Mouse (Mus musculus) hindbrain, postnatal 0 days (tissue): ENCODE results near the gene Oas1d. TPM values are rescaled to one million over a fixed set of nuclear protein-coding genes. Genes with fewer than 3 reads are reported as not detected.
"Not testable (repeated sequence)": the region's sequence is repeated elsewhere in the genome, so short reads cannot be mapped to it uniquely, and the experiment has no call there.

Experiments
- ATAC-seq: fragments of 200-750 bp; cut with Nextera tagmentation; 2 replicates; pipeline ENCODE4 v1.8.0; 2017; ENCODE audit warnings: mild to moderate bottlenecking, moderate TSS enrichment, moderate library complexity
- DNase-seq: peaks from one replicate; pipeline ENCODE4 v3.0.0-alpha.2; 2015; ENCODE audit warnings: low spot score
- H3K27ac ChIP-seq: fragments of 300-500 bp; sonication (generic); 2 replicates; pipeline ENCODE4 v1.5.1; 2014; ENCODE audit warnings: mild to moderate bottlenecking
- H3K27me3 ChIP-seq: fragments of 300-500 bp; sonication (generic); 2 replicates; pipeline ENCODE4 v1.6.1; 2014; ENCODE audit warnings: low read length, mixed read lengths; ENCODE audit not compliant: insufficient read depth
- H3K36me3 ChIP-seq: fragments of 300-500 bp; sonication (generic); 2 replicates; pipeline ENCODE4 v1.6.1; 2014; ENCODE audit warnings: low read length, mixed read lengths; ENCODE audit not compliant: insufficient read depth
- H3K4me1 ChIP-seq: fragments of 300-500 bp; sonication (generic); 2 replicates; pipeline ENCODE4 v1.6.1; 2014; ENCODE audit warnings: antibody characterized with exemption, low read length, mixed read lengths; ENCODE audit not compliant: insufficient read depth
- H3K4me2 ChIP-seq: fragments of 300-500 bp; sonication (generic); 2 replicates; pipeline ENCODE4 v1.6.1; 2014; ENCODE audit warnings: low read depth, mild to moderate bottlenecking, low read length, moderate library complexity, mixed read lengths
- H3K4me3 ChIP-seq: fragments of 300-500 bp; sonication (generic); 2 replicates; pipeline ENCODE4 v1.5.1; 2014; ENCODE audit warnings: low read length
- H3K9ac ChIP-seq: fragments of 300-500 bp; sonication (generic); replicated peaks from 2 replicates; pipeline ENCODE4 v1.6.1; 2014; ENCODE audit warnings: mild to moderate bottlenecking, low read length, moderate library complexity, mixed read lengths
- H3K9me3 ChIP-seq: fragments of 300-500 bp; sonication (generic); 2 replicates; pipeline ENCODE4 v1.6.1; 2016; ENCODE audit warnings: low read length, mixed read lengths
- CTCF ChIP-seq: IDR thresholded peaks from 2 replicates; pipeline ENCODE4 v1.5.1; 2016; ENCODE audit warnings: antibody characterized with exemption, control low read depth, low read depth
- WGBS: fragments of 180-500 bp; shearing (Covaris S2); extraction: QIAGEN DNeasy Blood & Tissue Kit; methylation state at CpG from one replicate; pipeline ENCODE4 v1.1.7; 2014; 5-methylcytosine and 5-hydroxymethylcytosine counted together
- polyA plus RNA-seq: library from polyadenylated mRNA; unstranded; fragments of >200 nt; fragmentation: Nextera tagmentation; extraction: Ambion mirVana; gene quantifications from 2 replicates; pipeline ENCODE4 v1.2.1, GENCODE M21; 2015
- total RNA-seq: library from RNA; depleted of rRNA; stranded (reverse); fragments of >200 nt; gene quantifications from 2 replicates; pipeline ENCODE4 v1.2.3, GENCODE M21; 2014

The Oas1d gene
- total and polyA plus RNA-seq, 2 experiments from 2014 or later = 0.16 to 0.29 TPM

- Histone ChIP-seq H3K4me3 (no peak overlapping the region), H3K9ac (no peak overlapping the region), H3K4me1 (no peaks in the 10 kb centered on the region), H3K27ac (no peak overlapping the region), H3K36me3 (no peaks in the 10 kb centered on the region), H3K4me2 (no peak overlapping the region), H3K9me3 (no peaks in the 10 kb centered on the region), H3K27me3 (no peaks in the 10 kb centered on the region)
- ATAC-seq (no peak), DNase-seq (no peak)
- TF ChIP-seq CTCF = no peak
- WGBS = 72% methylated on average over 11 of the region's 11 CpGs
Observed at GRCm38 (mm10) chr5:120895231-120895900, 19.0 kb upstream of the Oas1d start.

- Histone ChIP-seq H3K9ac (no peak overlapping the region), H3K4me1 (no peaks in the 10 kb centered on the region), H3K36me3 (no peaks in the 10 kb centered on the region), H3K27ac (no peak overlapping the region), H3K27me3 (no peaks in the 10 kb centered on the region), H3K9me3 (no peaks in the 10 kb centered on the region), H3K4me2 (no peak overlapping the region), H3K4me3 (no peak overlapping the region)
- DNase-seq (no peak), ATAC-seq (no peak)
- TF ChIP-seq CTCF = no peak
- WGBS = 84% methylated on average over 6 of the region's 6 CpGs
Observed at GRCm38 (mm10) chr5:120898307-120898706, 16.0 kb upstream of the Oas1d start.

GRCm38 (mm10) chr5:120898726-120899125 lies 15.6 kb upstream of the Oas1d start:
- Histone ChIP-seq H3K9me3 (no peaks in the 10 kb centered on the region), H3K9ac (no peak overlapping the region), H3K27me3 (no peaks in the 10 kb centered on the region), H3K4me2 (no peak overlapping the region), H3K4me1 (no peaks in the 10 kb centered on the region), H3K27ac (no peak overlapping the region), H3K36me3 (no peaks in the 10 kb centered on the region), H3K4me3 (no peak overlapping the region)
- no peak for TF ChIP-seq CTCF
- ATAC-seq = no peak
- DNase-seq = no peak

- TF ChIP-seq CTCF = no peak
- Histone ChIP-seq H3K27me3 (no peaks in the 10 kb centered on the region), H3K4me2 (no peak overlapping the region), H3K9ac (no peak overlapping the region), H3K27ac (no peak overlapping the region), H3K36me3 (no peaks in the 10 kb centered on the region), H3K4me1 (no peaks in the 10 kb centered on the region), H3K9me3 (no peaks in the 10 kb centered on the region), H3K4me3 (no peak overlapping the region)
- ATAC-seq = no peak
- DNase-seq = no peak
- 63% methylated on average over 1 of the region's 1 CpGs for WGBS
Observed at GRCm38 (mm10) chr5:120900666-120901065, 13.7 kb upstream of the Oas1d start.

- Histone ChIP-seq H3K4me3 (no peak overlapping the region), H3K9ac (no peak overlapping the region), H3K4me1 (no peaks in the 10 kb centered on the region), H3K27me3 (no peaks in the 10 kb centered on the region), H3K27ac (no peak overlapping the region), H3K9me3 (no peaks in the 10 kb centered on the region), H3K36me3 (no peaks in the 10 kb centered on the region), H3K4me2 (no peak overlapping the region)
- no peak for DNase-seq
- WGBS = 96% methylated on average over 5 of the region's 5 CpGs
- no peak for ATAC-seq
- TF ChIP-seq CTCF = no peak
Observed at GRCm38 (mm10) chr5:120902056-120902455, 12.3 kb upstream of the Oas1d start.

GRCm38 (mm10) chr5:120906791-120907733 lies 7.3 kb upstream of the Oas1d start, which contains the start of gene Oas1a:
Gene Oas1a (minus strand): TSS chr5:120907521.
- not testable (repeated sequence) for H3K27ac ChIP-seq, ATAC-seq, H3K4me1 ChIP-seq, H3K9ac ChIP-seq, H3K27me3 ChIP-seq, H3K36me3 ChIP-seq, H3K9me3 ChIP-seq, H3K4me2 ChIP-seq, H3K4me3 ChIP-seq, DNase-seq
- WGBS = 36% methylated on average over 9 of the region's 12 CpGs
